Mouse (Mus musculus) embryonic fibroblast, embryonic 13.5 days (primary cell): ENCODE data around the gene Olfr871. TPM values are rescaled to one million over a fixed set of nuclear protein-coding genes. Genes with fewer than 3 reads are reported as not detected.
"Not testable (repeated sequence)": the region's sequence is repeated elsewhere in the genome, so short reads cannot be mapped to it uniquely, and the experiment has no call there.

ENCODE experiments used
- H3K27ac ChIP-seq: 2 replicates; pipeline ENCODE4 v1.5.1; 2012; ENCODE audit warnings: low read length, control low read depth, inconsistent platforms; ENCODE audit not compliant: insufficient read depth
- H3K4me1 ChIP-seq: 2 replicates; pipeline ENCODE4 v1.6.1; 2011; ENCODE audit warnings: low read length; ENCODE audit not compliant: control insufficient read depth, insufficient read depth
- H3K4me3 ChIP-seq: 2 replicates; pipeline ENCODE4 v1.5.1; 2011; ENCODE audit warnings: mild to moderate bottlenecking, control low read depth, low read length; ENCODE audit not compliant: insufficient read depth
- CTCF ChIP-seq: IDR thresholded peaks from 2 replicates; pipeline ENCODE4 v1.5.1; 2011; ENCODE audit warnings: mild to moderate bottlenecking, control low read depth, low read length, moderate library complexity, borderline replicate concordance; ENCODE audit not compliant: insufficient read depth
- POLR2A ChIP-seq: IDR thresholded peaks from 2 replicates; pipeline ENCODE4 v1.6.1; 2011; ENCODE audit warnings: low read depth, mild to moderate bottlenecking, control low read depth, low read length, moderate library complexity
- polyA plus RNA-seq: library from polyadenylated mRNA; stranded (reverse); fragments of >200 nt; gene quantifications from 2 replicates; pipeline ENCODE4 v1.2.4, GENCODE M21; 2011; ENCODE audit warnings: low read depth; ENCODE audit not compliant: missing spikeins, insufficient read length

Olfr871 gene
- not detected in 2 replicates for polyA plus RNA-seq

- H3K27ac ChIP-seq = no peak within 1 kb of the TSS
- TF ChIP-seq POLR2A (no peak), CTCF (no peak)
- H3K4me3 ChIP-seq = no peak within 1 kb of the TSS
- no peaks in the 10 kb centered on the region for H3K4me1 ChIP-seq
Measured at GRCm38 (mm10) chr9:20211907-20212306, at the start of gene Olfr871. Gene Olfr871 (plus strand): TSS chr9:20212207.

- H3K27ac ChIP-seq = no peak within 1 kb of the TSS
- no peak within 1 kb of the TSS for H3K4me3 ChIP-seq
- TF ChIP-seq POLR2A (no peak), CTCF (no peak)
- no peaks in the 10 kb centered on the region for H3K4me1 ChIP-seq
Measured at GRCm38 (mm10) chr9:20173957-20174356, 38.0 kb upstream of the Olfr871 start, which contains the start of gene Olfr870. Gene Olfr870 (minus strand): TSS chr9:20174057.

- H3K4me1 ChIP-seq = no peaks in the 10 kb centered on the region
- no peak for TF ChIP-seq POLR2A
Measured at GRCm38 (mm10) chr9:20179463-20179862, 32.5 kb upstream of the Olfr871 start.

GRCm38 (mm10) chr9:20202131-20202530, 9.9 kb upstream of the Olfr871 start:
- no peaks in the 10 kb centered on the region for H3K4me1 ChIP-seq

More at GRCm38 (mm10) chr9:20179463-20179862, 32.5 kb upstream of the Olfr871 start:
- Histone ChIP-seq H3K27ac (no peak overlapping the region), H3K4me3 (no peak overlapping the region)

GRCm38 (mm10) chr9:20203413-20203984, 8.5 kb upstream of the Olfr871 start:
- H3K27ac ChIP-seq, H3K4me1 ChIP-seq: not testable (repeated sequence)

More at GRCm38 (mm10) chr9:20202131-20202530, 9.9 kb upstream of the Olfr871 start:
- no peak for TF ChIP-seq POLR2A
- no peak for TF ChIP-seq CTCF
- Histone ChIP-seq H3K27ac (no peak overlapping the region), H3K4me3 (no peak overlapping the region)

GRCm38 (mm10) chr9:20210812-20211211, 1.2 kb upstream of the Olfr871 start:
- TF ChIP-seq CTCF (no peak), POLR2A (no peak)
- no peaks in the 10 kb centered on the region for H3K4me1 ChIP-seq
- H3K4me3 ChIP-seq = no peak overlapping the region
- no peak overlapping the region for H3K27ac ChIP-seq

More at GRCm38 (mm10) chr9:20203413-20203984, 8.5 kb upstream of the Olfr871 start:
- not testable (repeated sequence) for H3K4me3 ChIP-seq

- TF ChIP-seq CTCF = no peak
- TF ChIP-seq POLR2A = no peak
- Histone ChIP-seq H3K27ac (no peak overlapping the region), H3K4me3 (no peak overlapping the region), H3K4me1 (no peaks in the 10 kb centered on the region)
Measured at GRCm38 (mm10) chr9:20211477-20211876, 530 bp upstream of the Olfr871 start.

GRCm38 (mm10) chr9:20236819-20237218, 24.8 kb downstream of the Olfr871 start, which contains the start of gene Olfr872:
Gene Olfr872 (plus strand): TSS chr9:20237119.
- no peak within 1 kb of the TSS for H3K4me3 ChIP-seq
- no peak for TF ChIP-seq POLR2A
- TF ChIP-seq CTCF = no peak
- no peaks in the 10 kb centered on the region for H3K4me1 ChIP-seq
- H3K27ac ChIP-seq = no peak within 1 kb of the TSS

- H3K27ac ChIP-seq = no peak overlapping the region
- no peaks in the 10 kb centered on the region for H3K4me1 ChIP-seq
- H3K4me3 ChIP-seq = no peak overlapping the region
- TF ChIP-seq POLR2A (no peak), CTCF (no peak)
Measured at GRCm38 (mm10) chr9:20237378-20237777, 25.4 kb downstream of the Olfr871 start.

Other genes with a start within 250 kb of the Olfr871 start
- gene Olfr866, start 184.2 kb upstream of the Olfr871 start, polyA plus RNA-seq = not detected in 2 replicates
- not detected in 2 replicates for gene Olfr867, start 154.6 kb upstream of the Olfr871 start, polyA plus RNA-seq
- not detected in 2 replicates for gene Olfr868, start 113.6 kb upstream of the Olfr871 start, polyA plus RNA-seq
- not detected in 2 replicates for gene Olfr869, start 83.2 kb upstream of the Olfr871 start, polyA plus RNA-seq
- not detected in 2 replicates for gene Olfr870, start 38.1 kb upstream of the Olfr871 start, polyA plus RNA-seq
- gene Olfr872, start 24.9 kb downstream of the Olfr871 start, polyA plus RNA-seq = not detected in 2 replicates
- gene Olfr39, start 70.1 kb downstream of the Olfr871 start, polyA plus RNA-seq = not detected in 2 replicates
- 0.18 TPM in 1 of 2 replicates, not detected in the other for gene Olfr873, start 86.3 kb downstream of the Olfr871 start, polyA plus RNA-seq
- gene Olfr18, start 123.9 kb downstream of the Olfr871 start, polyA plus RNA-seq = not detected in 2 replicates
- 15.1 and 17.5 TPM in 2 replicates for gene Zfp560, start 173.0 kb downstream of the Olfr871 start, polyA plus RNA-seq
- gene Zfp26, start 248.0 kb downstream of the Olfr871 start, polyA plus RNA-seq = 31.4 and 33.7 TPM in 2 replicates